Mouse (Mus musculus) limb, embryonic 11.5 days (tissue): ENCODE results near the gene Sbsn. TPM values are rescaled to one million over a fixed set of nuclear protein-coding genes. Genes with fewer than 3 reads are reported as not detected.

Source experiments
- ATAC-seq: fragments of 200-750 bp; cut with Nextera tagmentation; 2 replicates; pipeline ENCODE4 v1.8.0; 2017; ENCODE audit warnings: low read depth; ENCODE audit not compliant: insufficient number of reproducible peaks, low FRiP score, low TSS enrichment
- DNase-seq: peaks from one replicate; pipeline ENCODE4 v3.0.0-alpha.2; 2015; ENCODE audit warnings: low spot score
- H3K27ac ChIP-seq: fragments of 300-500 bp; sonication (generic); replicated peaks from 2 replicates; pipeline ENCODE4 v1.5.1; 2014; ENCODE audit warnings: low read depth, mild to moderate bottlenecking, low read length
- H3K27me3 ChIP-seq: fragments of 300-500 bp; sonication (generic); 2 replicates; pipeline ENCODE4 v1.6.1; 2014; ENCODE audit warnings: mild to moderate bottlenecking, low read length, mixed read lengths; ENCODE audit not compliant: control insufficient read depth, insufficient read depth
- H3K36me3 ChIP-seq: fragments of 300-500 bp; sonication (generic); 2 replicates; pipeline ENCODE4 v1.6.1; 2014; ENCODE audit warnings: mild to moderate bottlenecking, low read length, moderate library complexity, mixed read lengths; ENCODE audit not compliant: control insufficient read depth, insufficient read depth
- H3K4me1 ChIP-seq: fragments of 300-500 bp; sonication (generic); 2 replicates; pipeline ENCODE4 v1.6.1; 2014; ENCODE audit warnings: low read length, mixed read lengths; ENCODE audit not compliant: control insufficient read depth, insufficient read depth
- H3K4me2 ChIP-seq: fragments of 300-500 bp; sonication (generic); 2 replicates; pipeline ENCODE4 v1.6.1; 2014; ENCODE audit warnings: low read depth, mild to moderate bottlenecking, moderate library complexity; ENCODE audit not compliant: severe bottlenecking
- H3K4me3 ChIP-seq: fragments of 300-500 bp; sonication (generic); 2 replicates; pipeline ENCODE4 v1.5.1; 2014; ENCODE audit warnings: low read depth, low read length
- H3K9ac ChIP-seq: fragments of 300-500 bp; sonication (generic); 2 replicates; pipeline ENCODE4 v1.6.1; 2014; ENCODE audit warnings: mild to moderate bottlenecking, low read length
- H3K9me3 ChIP-seq: fragments of 300-500 bp; sonication (generic); 2 replicates; pipeline ENCODE4 v1.6.1; 2016; ENCODE audit warnings: low read length; ENCODE audit not compliant: control insufficient read depth
- WGBS: fragments of 180-500 bp; shearing (Covaris S2); extraction: QIAGEN DNeasy Blood & Tissue Kit; methylation state at CpG from one replicate; pipeline ENCODE4 v1.1.7; 2014; 5-methylcytosine and 5-hydroxymethylcytosine counted together
- polyA plus RNA-seq: library from polyadenylated mRNA; unstranded; fragments of >200 nt; fragmentation: Nextera tagmentation; extraction: Ambion mirVana; gene quantifications from 2 replicates; pipeline ENCODE4 v1.2.1, GENCODE M21; 2014

Sbsn gene
- polyA plus RNA-seq, 1 experiment from 2014 or later: 0.27 TPM

- DNase-seq (no peak), ATAC-seq (no peak)
- Histone ChIP-seq H3K27me3 (no peaks in the 10 kb centered on the region), H3K27ac (no peak overlapping the region), H3K36me3 (no peaks in the 10 kb centered on the region), H3K4me3 (no peak overlapping the region), H3K9me3 (peaks cover 4% of the 10 kb centered on the region; the same call in 1 of the 2 replicates), H3K4me1 (no peaks in the 10 kb centered on the region), H3K9ac (no peak overlapping the region), H3K4me2 (no peak overlapping the region)
- 85% methylated on average over 9 of the region's 9 CpGs for WGBS
These were observed 52.9 kb downstream of the Sbsn start for GRCm38 (mm10) chr7:30804026-30804715.

Other genes starting within 250 kb of the Sbsn start
- 12.1 and 12.9 TPM in 2 replicates for gene Arhgap33, start 216.4 kb upstream of the Sbsn start, polyA plus RNA-seq
- 6.1 and 6.9 TPM in 2 replicates for gene Hspb6, start 199.3 kb upstream of the Sbsn start, polyA plus RNA-seq
- 20.0 and 21.9 TPM in 2 replicates for gene Proser3, start 199.2 kb upstream of the Sbsn start, polyA plus RNA-seq
- 40.6 and 46.9 TPM in 2 replicates for gene Lin37, start 191.6 kb upstream of the Sbsn start, polyA plus RNA-seq
- gene U2af1l4, start 188.2 kb upstream of the Sbsn start, polyA plus RNA-seq: 91.9 and 100 TPM in 2 replicates
- gene Gm49396, start 188.1 kb upstream of the Sbsn start, polyA plus RNA-seq: 6.0 and 6.8 TPM in 2 replicates
- gene Psenen, start 187.8 kb upstream of the Sbsn start, polyA plus RNA-seq: 105 and 123 TPM in 2 replicates
- 3.2 and 3.5 TPM in 2 replicates for gene Igflr1, start 186.0 kb upstream of the Sbsn start, polyA plus RNA-seq
- 11.9 and 14.1 TPM in 2 replicates for gene Kmt2b, start 162.7 kb upstream of the Sbsn start, polyA plus RNA-seq
- 0.43 TPM in 1 of 2 replicates, not detected in the other for gene Zbtb32, start 152.6 kb upstream of the Sbsn start, polyA plus RNA-seq
- gene Upk1a, start 138.6 kb upstream of the Sbsn start, polyA plus RNA-seq: 3.6 and 3.8 TPM in 2 replicates
- 801 and 830 TPM in 2 replicates for gene Cox6b1, start 125.3 kb upstream of the Sbsn start, polyA plus RNA-seq
- gene Etv2, start 115.6 kb upstream of the Sbsn start, polyA plus RNA-seq: 0.19 and 0.43 TPM in 2 replicates
- gene Rbm42, start 101.2 kb upstream of the Sbsn start, polyA plus RNA-seq: 125 and 126 TPM in 2 replicates
- gene Haus5, start 86.5 kb upstream of the Sbsn start, polyA plus RNA-seq: 62.1 and 67.3 TPM in 2 replicates
- gene Pmis2, start 79.9 kb upstream of the Sbsn start, polyA plus RNA-seq: not detected in 2 replicates
- gene 2200002J24Rik, start 52.5 kb upstream of the Sbsn start, polyA plus RNA-seq: not detected in 2 replicates
- 0.28 and 0.41 TPM in 2 replicates for gene Atp4a, start 39.3 kb upstream of the Sbsn start, polyA plus RNA-seq
- gene Tmem147, start 21.9 kb upstream of the Sbsn start, polyA plus RNA-seq: 143 and 149 TPM in 2 replicates
- 0.43 and 0.47 TPM in 2 replicates for gene Gapdhs, start 7.8 kb upstream of the Sbsn start, polyA plus RNA-seq
- not detected in 2 replicates for gene Dmkn, start 12.3 kb downstream of the Sbsn start, polyA plus RNA-seq
- gene Krtdap, start 36.4 kb downstream of the Sbsn start, polyA plus RNA-seq: not detected in 2 replicates
- gene Ffar2, start 72.3 kb downstream of the Sbsn start, polyA plus RNA-seq: 0.10 TPM in 1 of 2 replicates, not detected in the other
- 0.09 TPM in 1 of 2 replicates, not detected in the other for gene Ffar3, start 104.7 kb downstream of the Sbsn start, polyA plus RNA-seq
- gene Ffar1, start 110.1 kb downstream of the Sbsn start, polyA plus RNA-seq: not detected in 2 replicates
- 0.65 TPM in 1 of 2 replicates, not detected in the other for gene Cd22, start 128.9 kb downstream of the Sbsn start, polyA plus RNA-seq
- 0.21 and 0.27 TPM in 2 replicates for gene Mag, start 163.4 kb downstream of the Sbsn start, polyA plus RNA-seq
- gene Hamp2, start 173.2 kb downstream of the Sbsn start, polyA plus RNA-seq: not detected in 2 replicates
- not detected in 2 replicates for gene Hamp, start 192.6 kb downstream of the Sbsn start, polyA plus RNA-seq
- 25.5 and 29.7 TPM in 2 replicates for gene Usf2, start 205.3 kb downstream of the Sbsn start, polyA plus RNA-seq
- gene Lsr, start 222.0 kb downstream of the Sbsn start, polyA plus RNA-seq: 25.7 and 27.5 TPM in 2 replicates
- 0.81 and 1.2 TPM in 2 replicates for gene Fam187b, start 222.3 kb downstream of the Sbsn start, polyA plus RNA-seq